ENCODE assay signal across 16 mouse cellular contexts in the genomic region with DNA sequence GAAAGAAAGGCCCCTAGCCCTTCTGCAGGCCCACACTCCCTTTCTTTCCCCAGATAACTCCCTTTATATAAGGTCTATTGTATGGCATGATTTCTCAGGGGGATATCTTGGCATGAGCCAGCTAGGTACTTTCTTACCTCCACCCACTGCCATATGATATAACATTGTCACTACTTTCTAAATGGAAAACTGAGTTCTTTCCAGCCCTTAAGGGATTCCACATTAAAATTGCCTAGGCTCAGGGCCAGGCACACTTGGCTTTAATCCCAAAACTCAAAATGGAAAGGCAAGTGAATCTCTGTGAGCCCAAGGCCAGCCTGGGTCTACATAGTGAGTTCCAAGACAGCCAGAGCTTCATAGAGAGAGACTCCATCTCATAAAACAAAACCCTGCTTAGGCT.
DNase-seq lines count a peak whose midpoint lies in the region; ATAC-seq lines count a peak whose summit lies in the region.
"Had no signal": no experiment of that assay in that cellular context is flagged by ENCODE, and none has a peak within 500 bp of the region (broad histone marks: within the 10 kb centered on the region; RNA-seq: fewer than 3 reads in every experiment).

No protein-coding gene starts in this region.

- no peak overlapping the region for H3K4me2 ChIP-seq in hindbrain, embryonic 14.5 days (replicated peaks)
- no peak overlapping the region for H3K4me2 ChIP-seq in hindbrain, embryonic 12.5 days (replicated peaks)
- H3K4me2 ChIP-seq in midbrain, embryonic 15.5 days: no peak overlapping the region
- H3K4me2 ChIP-seq: forebrain, embryonic 13.5 days; liver, embryonic 11.5 days; midbrain, embryonic 13.5 days; neural tube, embryonic 13.5 days had no signal

- no peak overlapping the region for H3K27ac ChIP-seq in hindbrain, embryonic 14.5 days
- no peak overlapping the region for H3K27ac ChIP-seq in hindbrain, embryonic 12.5 days
- H3K27ac ChIP-seq in midbrain, embryonic 15.5 days: no peak overlapping the region
- H3K27ac ChIP-seq: forebrain, embryonic 13.5 days; layer of hippocampus, adult 2 months; midbrain, embryonic 13.5 days; neural tube, embryonic 13.5 days had no signal

- no peaks in the 10 kb centered on the region for H3K9me3 ChIP-seq in hindbrain, embryonic 14.5 days (ENCODE audit: control insufficient read depth, low read length)
- H3K9me3 ChIP-seq in hindbrain, embryonic 12.5 days (replicated peaks): no peaks in the 10 kb centered on the region
- H3K9me3 ChIP-seq in midbrain, embryonic 15.5 days: no peaks in the 10 kb centered on the region
- H3K9me3 ChIP-seq: forebrain, embryonic 13.5 days; midbrain, embryonic 13.5 days; neural tube, embryonic 13.5 days had no signal

- no peak for ATAC-seq in cerebellum, adult (ENCODE audit: insufficient number of reproducible peaks, low FRiP score, low TSS enrichment)
- no peak for ATAC-seq in hindbrain, embryonic 14.5 days (ENCODE audit: low FRiP score)
- ATAC-seq in hindbrain, embryonic 12.5 days (ENCODE audit: low FRiP score): no peak
- no peak for ATAC-seq in midbrain, embryonic 15.5 days (replicated peaks)
- ATAC-seq: forebrain, embryonic 13.5 days; inflammation-experienced regulatory T-cells, adult 6 months; midbrain, embryonic 13.5 days had no signal

- no peaks in the 10 kb centered on the region for H3K36me3 ChIP-seq in hindbrain, embryonic 14.5 days (replicated peaks; ENCODE audit: control insufficient read depth, insufficient read depth)
- no peaks in the 10 kb centered on the region for H3K36me3 ChIP-seq in hindbrain, embryonic 12.5 days
- H3K36me3 ChIP-seq in midbrain, embryonic 15.5 days (replicated peaks): no peaks in the 10 kb centered on the region
- H3K36me3 ChIP-seq: midbrain, embryonic 13.5 days; neural tube, embryonic 13.5 days had no signal

- H3K4me3 ChIP-seq in hindbrain, embryonic 14.5 days (replicated peaks; ENCODE audit: low read length): no peak overlapping the region
- H3K4me3 ChIP-seq in hindbrain, embryonic 12.5 days: no peak overlapping the region
- no peak overlapping the region for H3K4me3 ChIP-seq in midbrain, embryonic 15.5 days
- H3K4me3 ChIP-seq: forebrain, embryonic 13.5 days; layer of hippocampus, adult 2 months; midbrain, embryonic 13.5 days; neural tube, embryonic 13.5 days had no signal

- no peaks in the 10 kb centered on the region for H3K4me1 ChIP-seq in hindbrain, embryonic 14.5 days (replicated peaks; ENCODE audit: control insufficient read depth, insufficient read depth, low read length)
- no peaks in the 10 kb centered on the region for H3K4me1 ChIP-seq in hindbrain, embryonic 12.5 days
- H3K4me1 ChIP-seq in midbrain, embryonic 15.5 days: no peaks in the 10 kb centered on the region
- H3K4me1 ChIP-seq: forebrain, embryonic 13.5 days; midbrain, embryonic 13.5 days; neural tube, embryonic 13.5 days had no signal

- DNase-seq in cerebellum, postnatal 14 days: peak; percentile 10 to 18
- DNase-seq in hindbrain, embryonic 14.5 days (ENCODE audit: low spot score): peak; percentile 30
- peak; percentile 13 for DNase-seq in adrenal gland, postnatal 14 days
- DNase-seq in right cerebral cortex, postnatal 10 days (ENCODE audit: low spot score in 2 of 2): peak; percentile 24 to 26
- DNase-seq in gastrocnemius, postnatal 36 days: no peak
- DNase-seq: lung, postnatal 14 days; thymus, postnatal 14 days had no signal

- no peaks in the 10 kb centered on the region for H3K27me3 ChIP-seq in hindbrain, embryonic 14.5 days (ENCODE audit: control insufficient read depth, insufficient read depth, low read length)
- no peaks in the 10 kb centered on the region for H3K27me3 ChIP-seq in hindbrain, embryonic 12.5 days
- H3K27me3 ChIP-seq in midbrain, embryonic 15.5 days (replicated peaks): no peaks in the 10 kb centered on the region
- H3K27me3 ChIP-seq: forebrain, embryonic 13.5 days; midbrain, embryonic 13.5 days; neural tube, embryonic 13.5 days had no signal

- no peak overlapping the region for H3K9ac ChIP-seq in hindbrain, embryonic 14.5 days
- H3K9ac ChIP-seq in hindbrain, embryonic 12.5 days: no peak overlapping the region
- no peak overlapping the region for H3K9ac ChIP-seq in midbrain, embryonic 15.5 days
- H3K9ac ChIP-seq: forebrain, embryonic 13.5 days; midbrain, embryonic 13.5 days; neural tube, embryonic 13.5 days had no signal

- intact Hi-C loops in gastrocnemius, postnatal 36 days (cut with DNase I): no loop called here

Comparison
In these comparisons a context has a peak if more than half of its experiments do, and no peak if none do; other contexts are left out.
1. DNase-seq: peak in cerebellum, postnatal 14 days (2 of 2), hindbrain, embryonic 14.5 days (single experiment), adrenal gland, postnatal 14 days (single experiment) and right cerebral cortex, postnatal 10 days (2 of 2); none in gastrocnemius, postnatal 36 days (0 of 2).